Mouse (Mus musculus) ES-CJ7 (cell line): ENCODE measurements at regions not wholly inside any gene's neighbourhood (a gene's known extent, or its start where the extent isn't known, plus 50 kb on each side); places are given as distances from the start of the nearest gene placed in this dataset.

Experiments
- DNase-seq: peaks from one replicate; pipeline ENCODE4 v3.0.0; 2011; ENCODE audit warnings: low read depth, low spot score

DNA sequence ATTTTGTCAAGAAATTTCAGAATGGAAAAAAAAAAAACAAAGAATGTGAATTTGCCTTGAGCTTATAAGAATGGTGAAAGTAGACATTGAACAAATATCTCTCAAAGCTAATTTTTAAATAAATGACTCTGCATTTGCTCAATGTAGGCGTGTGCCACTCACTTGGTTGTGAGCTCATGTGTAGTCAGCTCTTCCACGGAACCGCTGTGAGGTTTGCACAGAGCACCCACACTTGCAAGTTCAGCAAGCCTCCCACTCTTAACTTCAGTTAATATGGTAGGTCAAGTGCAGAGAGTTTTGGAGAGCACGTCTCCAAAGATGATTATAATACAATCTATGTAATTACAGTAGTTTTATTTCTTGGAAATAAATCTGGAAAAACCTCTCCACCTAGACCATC lies 479.9 kb upstream of the Mef2c start:
- no peak for DNase-seq

DNA sequence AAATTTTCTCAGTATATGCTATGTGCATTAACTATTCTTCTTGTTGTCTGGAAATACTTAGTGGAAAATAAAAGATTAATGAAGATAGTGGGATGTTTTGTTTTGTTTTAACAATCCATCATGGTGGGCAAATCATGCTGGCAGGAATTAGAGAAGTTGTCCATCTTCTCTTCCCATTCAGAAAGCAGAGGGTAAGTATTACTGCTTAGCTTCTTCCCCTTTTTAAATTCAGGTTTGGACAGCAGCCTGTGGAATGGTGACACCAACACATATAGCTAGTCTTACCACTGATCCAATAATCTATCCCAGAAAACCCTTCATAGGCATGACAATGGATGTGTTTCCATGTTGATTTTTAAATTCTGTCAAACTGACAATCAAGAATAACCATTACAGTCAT lies 467.9 kb upstream of the Mef2c start:
- DNase-seq = no peak

DNA sequence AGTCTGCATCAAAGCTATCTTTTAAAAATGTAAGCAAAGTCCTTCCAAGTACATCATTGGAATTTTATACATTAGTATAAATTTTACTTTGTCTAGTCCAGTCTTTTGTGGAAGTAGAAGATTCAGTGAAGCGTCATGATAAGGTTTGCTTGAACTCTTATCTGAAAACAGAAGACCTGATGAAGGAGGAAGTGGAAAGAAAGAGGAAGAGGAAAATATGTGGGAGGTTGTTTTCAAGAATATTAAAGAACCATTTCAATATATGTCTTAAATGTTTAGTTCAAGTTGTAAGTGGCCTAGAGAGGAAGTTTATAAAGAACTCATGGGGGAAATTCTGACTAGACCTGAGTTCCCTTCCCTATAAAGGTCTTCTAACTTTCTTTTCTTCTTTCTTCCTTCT lies 462.3 kb upstream of the Mef2c start:
- no peak for DNase-seq

DNA sequence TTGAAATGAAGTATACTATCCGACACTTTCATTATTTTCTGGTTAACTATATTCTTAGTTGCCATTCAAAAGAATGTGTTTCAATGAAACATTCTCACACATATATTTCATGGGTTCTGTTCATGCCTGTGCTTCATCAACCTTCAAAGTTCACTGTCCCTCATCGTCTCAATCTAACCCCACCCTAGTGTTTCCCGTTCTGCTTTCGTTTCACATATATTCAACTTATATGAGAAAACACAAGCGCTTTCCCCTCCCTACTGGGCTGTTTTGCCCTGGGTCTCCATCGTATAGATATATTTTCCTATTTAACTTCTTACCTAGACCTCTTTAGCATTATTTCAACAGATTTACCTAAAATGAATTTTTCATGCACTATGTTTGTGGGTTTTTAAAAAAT lies 458.3 kb upstream of the Mef2c start:
- no peak for DNase-seq

DNA sequence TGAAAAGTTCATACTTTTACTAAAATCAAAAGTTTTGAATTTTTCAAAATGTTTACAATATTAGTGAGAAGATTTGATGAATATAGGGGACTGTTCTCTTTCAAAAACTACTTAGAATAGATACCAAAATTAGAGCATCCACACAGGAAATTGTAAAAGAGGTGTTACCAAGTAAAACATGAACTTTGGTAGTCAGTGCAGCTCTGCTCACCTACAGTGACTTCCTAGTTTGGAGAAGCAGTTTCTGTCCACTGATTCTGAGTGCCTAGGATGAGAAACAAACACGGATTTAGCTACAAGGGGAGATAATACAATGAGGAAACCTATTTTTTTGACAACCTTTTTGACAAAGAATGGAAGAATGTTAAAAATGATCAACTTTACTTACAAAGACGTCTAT lies 457.9 kb upstream of the Mef2c start:
- no peak for DNase-seq

DNA sequence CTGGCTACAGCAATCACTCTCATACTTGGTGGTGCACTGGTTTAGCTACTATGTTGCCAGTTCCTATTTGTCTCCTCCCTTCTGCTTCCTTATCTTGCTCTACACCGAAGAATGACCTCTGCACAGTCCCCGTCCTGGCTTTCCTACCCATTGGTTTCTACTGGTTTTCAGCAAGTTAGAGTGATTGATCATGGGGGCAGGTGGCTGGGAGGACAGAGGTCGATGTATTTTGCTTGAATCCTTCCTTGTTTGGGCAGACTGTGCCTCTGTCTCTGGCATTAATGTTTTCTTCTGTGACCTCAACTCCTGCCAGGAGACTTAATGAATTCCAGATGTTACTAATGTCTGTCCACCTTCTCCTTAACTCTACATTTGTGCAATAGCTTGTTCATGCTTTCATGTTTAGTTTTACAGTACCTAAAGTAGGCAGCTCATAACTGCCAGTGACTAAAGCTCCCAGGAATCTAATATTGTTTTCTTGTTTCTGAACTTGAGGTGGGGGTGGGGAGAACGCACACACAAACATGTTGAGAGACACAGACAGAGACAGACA lies 457.2 kb upstream of the Mef2c start:
- no peak for DNase-seq

DNA sequence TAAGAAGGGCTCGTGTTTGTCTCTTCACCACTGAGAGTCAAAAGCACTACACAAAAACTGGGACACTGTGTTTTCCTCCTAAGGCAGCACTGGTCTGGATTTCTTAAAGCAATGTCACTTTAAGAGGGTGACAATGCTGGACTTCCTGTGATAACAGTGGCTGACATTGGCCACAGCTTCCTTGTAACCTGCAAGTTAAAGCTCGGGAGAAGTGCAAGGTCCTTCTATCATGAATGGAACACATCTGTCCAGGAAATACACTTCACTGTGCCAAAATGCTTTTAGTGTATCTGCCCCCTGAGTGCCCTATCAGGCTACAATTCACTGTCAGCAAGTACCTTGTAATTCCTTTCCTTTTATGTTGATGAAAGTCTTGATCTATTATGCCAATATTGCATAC lies 448.0 kb upstream of the Mef2c start:
- DNase-seq = no peak

DNA sequence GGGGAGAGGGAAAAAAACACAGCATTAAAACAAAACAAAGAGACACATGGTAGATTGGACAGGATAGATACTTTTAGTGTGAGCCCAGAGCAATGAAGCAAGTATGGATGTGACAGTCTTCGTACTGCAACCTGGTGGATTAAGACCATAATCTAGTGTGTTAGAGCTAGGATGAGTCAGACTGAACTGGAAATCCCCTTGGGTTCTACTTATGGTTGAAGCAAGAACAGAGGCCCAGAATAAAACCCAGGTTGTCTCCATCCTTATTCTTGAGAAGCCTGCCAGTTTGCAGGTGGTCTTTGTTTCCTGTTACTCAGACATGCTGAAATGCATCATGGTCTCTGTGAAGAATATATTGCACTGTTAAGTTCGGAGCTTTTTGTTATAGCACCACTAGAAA lies 447.4 kb upstream of the Mef2c start:
- no peak for DNase-seq

DNA sequence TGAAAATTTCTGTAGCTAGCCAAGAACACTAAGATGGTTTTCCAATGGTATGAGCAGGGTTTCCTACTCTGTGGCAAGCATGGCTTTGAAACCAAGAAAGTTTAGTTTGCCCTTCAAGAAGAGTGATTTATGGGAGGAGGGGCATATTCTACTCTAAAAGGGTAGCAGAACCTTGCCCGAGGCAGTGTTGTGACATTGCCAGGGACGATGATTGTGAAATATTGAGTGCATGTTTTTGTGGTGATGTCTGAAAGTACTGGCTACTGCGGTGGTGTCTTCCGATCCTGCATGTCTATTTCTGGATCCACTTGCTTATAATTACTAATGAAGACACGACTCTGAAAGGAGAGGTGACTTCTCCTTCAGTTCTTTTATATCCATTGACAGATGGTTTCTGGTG lies 439.1 kb upstream of the Mef2c start:
- no peak for DNase-seq

DNA sequence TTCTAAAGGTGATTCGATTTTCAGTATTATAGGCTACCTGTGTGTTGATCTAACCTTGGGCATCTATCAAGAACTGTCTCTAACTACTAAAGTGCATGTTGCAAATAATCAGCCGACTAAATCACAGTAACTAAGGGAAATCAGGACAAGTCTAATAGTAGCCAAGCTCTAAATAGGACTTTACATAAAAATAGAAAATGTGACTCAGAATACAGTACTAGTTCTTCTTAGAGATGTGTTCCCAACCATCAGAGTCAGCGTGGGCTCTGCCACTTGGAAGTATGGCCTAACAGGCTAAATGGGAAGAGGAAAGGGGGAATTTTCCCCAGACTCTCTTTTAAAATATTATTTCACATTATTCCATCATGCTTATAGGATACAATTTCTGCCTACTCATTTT lies 438.6 kb upstream of the Mef2c start:
- no peak for DNase-seq

DNA sequence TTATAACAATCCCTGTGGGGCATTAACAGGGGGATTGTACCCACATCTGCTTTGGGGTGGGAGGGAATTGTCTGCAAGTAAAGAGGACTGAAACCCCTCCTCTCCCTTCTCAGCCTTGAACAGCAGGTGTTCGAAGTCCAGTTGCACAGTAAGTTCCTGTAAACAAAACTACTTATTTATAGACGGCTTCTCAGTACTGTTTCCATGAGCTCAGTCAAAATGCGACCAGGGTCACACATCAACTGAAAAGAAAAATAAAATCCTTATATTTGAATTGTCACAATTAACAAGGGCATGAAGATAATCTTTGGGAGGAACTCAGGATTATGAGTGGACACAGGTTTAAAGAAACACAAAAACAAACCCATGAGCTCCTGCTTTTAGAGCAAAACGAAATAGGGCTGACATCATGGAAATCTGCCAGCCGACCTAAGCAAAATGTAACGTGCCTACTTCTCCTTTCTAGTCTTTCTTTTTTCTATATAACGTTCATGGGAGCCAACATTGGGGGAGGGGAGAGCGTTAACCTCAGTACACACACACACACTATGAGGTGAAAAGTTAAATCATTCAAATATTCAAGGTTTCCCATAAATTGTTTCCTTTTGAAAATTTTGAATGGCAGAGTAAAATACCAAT lies 437.6 kb upstream of the Mef2c start:
- DNase-seq = no peak

DNA sequence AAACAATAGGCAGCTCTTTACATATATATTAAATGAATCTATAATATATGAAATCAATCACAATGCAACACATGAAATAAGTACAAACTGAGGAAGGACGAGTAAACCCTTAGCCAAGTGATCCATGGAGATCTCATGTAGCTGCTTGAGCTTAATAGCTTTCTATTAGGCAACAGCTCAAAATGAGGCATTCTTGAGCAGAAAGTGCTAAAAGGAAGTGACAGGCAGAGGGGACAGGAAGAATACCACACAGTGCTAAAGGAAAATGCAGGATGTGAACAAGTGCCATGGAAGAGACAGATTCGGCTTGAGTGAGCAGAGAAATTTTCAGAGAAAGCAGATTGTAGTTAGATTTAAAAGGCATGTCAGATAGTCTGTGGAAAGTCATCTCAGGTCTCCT lies 436.3 kb upstream of the Mef2c start:
- no peak for DNase-seq

DNA sequence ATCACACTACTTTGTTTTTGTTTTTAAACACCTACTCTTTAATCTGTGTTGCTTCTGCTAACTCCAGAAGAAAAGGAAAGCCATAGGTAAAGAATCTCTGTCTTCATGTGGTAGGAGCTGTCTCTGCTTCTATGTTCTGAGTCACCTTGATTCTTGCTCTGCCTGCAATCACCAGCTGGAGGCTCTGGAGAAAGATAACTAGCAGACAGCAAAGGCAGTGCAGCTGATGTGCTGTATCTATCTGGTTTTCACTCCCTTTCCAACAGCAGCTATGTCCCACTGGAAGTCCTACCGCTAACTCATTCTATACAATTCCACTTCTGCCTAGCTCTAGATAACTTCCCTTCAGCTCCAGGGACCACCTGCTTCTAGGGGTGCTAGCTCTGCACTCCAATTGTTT lies 435.2 kb upstream of the Mef2c start:
- DNase-seq = no peak

DNA sequence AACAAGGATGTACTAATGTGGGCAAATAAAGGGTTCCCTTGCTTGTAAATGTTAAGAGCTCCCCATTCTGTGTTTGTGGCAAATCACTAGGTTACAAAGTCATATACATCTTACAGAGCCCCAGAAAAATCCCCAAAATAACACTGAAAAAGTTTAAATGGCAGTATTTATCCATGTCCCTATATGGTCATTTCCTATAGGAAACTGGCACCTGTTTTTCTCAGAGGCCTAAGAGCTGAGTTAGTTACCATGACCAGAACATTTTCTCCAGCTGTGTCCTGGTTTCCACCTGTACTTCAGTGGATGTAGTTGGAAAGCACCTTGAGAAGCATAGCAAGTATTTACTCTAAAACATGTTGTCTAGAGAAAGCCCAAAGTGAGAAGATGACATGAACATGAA lies 434.5 kb upstream of the Mef2c start:
- DNase-seq = no peak

DNA sequence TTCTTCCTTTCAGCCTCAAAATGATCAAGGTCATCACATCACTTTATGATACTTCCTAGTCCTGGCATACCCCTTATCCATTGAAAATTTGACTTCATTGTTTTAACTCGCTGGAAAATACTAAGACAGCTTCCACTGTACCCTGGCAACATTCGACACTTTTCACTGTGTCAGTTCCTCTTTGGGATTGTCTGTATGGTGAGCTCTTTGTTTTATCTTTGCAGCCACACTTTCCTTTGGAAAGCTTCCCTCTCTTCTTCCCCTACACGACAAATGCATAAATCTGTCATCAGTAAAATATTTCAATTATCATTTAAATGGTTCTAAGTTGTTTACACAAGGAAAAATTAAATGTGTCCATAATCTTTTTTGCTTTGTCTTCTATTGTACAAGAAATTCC lies 431.8 kb upstream of the Mef2c start:
- DNase-seq = no peak

DNA sequence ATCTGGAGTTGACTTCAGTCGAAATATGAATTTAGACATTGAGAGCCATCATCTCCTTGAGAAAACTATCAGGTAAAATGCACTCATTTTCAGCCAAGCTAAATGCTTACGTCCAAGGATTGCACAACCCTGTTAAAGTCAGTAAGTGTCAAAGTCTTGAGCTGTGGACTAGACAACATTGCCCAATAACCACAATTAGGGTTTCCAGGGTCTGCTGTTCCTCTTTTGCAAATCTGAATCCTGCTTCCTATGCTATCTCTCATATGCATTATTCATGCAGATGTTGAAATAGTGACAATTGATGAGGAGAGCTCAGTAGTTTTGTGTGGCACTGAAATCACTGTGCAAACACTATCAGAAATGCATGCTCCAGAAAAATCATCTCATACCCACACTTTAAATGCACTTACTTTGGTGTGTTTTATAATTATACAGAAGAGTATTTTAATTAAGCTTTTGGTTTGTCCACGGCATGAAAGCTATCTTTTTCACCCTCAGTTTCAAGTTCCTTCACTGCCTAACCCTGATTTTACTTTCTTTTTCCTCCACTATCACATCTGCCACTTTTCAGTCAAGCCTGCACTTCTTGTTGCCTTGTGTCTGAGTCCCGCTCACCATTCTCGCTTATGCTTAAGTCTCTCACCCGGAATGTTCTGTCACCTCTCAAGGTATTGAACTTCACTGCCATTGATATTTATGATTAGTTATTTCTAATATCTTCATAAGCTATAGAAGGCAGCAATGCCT lies 429.4 kb upstream of the Mef2c start:
- DNase-seq = no peak

DNA sequence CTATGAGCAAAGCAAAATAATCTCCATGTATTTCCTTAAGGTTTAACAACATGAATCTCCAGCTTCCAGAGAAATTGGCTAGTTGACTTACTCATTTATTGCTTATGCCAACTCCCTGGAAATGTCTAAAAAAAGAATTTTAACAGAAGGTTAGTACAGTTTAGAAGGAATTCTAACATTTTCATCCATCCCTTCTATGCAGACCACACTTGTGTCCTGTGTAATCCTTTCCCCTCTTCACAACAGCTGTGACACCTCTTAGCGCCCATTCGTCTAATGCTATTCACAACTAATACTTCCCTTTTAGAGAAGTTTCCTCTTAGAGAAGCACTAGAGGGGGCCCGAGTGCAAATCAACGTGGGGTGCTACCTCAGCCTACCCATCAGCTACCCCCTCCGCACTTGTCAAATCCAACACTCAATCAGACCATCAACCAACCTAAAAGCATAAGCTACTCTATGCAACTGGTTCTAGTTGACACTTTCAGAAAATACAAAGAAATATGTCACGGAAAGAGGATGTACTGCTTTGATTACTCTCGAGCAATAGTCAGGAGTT lies 428.4 kb upstream of the Mef2c start:
- no peak for DNase-seq

DNA sequence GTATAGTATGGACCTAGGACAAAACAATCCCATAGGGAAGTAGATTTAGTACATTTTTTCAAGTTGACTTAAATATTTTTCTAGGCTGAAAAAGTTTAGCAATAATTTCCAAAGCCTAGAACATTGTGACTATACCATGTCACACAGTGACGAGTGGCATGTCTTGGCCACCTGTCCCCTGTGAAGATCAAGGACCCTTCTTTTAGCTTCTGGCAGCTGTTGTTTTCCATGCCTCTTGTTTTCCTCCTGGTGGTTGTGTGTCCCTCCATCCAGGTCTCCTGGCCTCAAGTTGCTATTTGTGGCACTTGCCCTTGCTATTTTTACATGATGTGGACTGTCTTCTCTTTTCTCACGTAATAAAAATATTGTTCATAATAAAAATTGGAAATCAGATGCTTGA lies 427.2 kb upstream of the Mef2c start:
- DNase-seq = no peak

DNA sequence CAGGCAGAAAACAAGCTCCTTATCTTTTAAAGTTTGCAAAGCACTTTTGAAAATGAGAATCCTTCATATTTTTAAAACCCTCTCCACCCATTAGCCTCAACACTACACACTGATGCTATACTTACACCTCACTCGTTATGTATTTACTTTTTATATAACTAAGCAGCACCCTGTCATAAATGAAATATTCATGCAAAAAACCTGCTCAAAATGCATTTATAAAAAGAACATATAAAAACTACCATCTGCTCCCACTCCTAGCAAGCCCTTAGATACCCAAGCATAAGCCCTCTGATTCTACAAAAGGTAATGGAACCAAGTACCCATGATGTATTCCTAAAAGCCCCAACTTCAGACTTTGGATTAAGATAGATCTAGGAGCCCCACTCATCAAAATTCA lies 426.7 kb upstream of the Mef2c start:
- no peak for DNase-seq

DNA sequence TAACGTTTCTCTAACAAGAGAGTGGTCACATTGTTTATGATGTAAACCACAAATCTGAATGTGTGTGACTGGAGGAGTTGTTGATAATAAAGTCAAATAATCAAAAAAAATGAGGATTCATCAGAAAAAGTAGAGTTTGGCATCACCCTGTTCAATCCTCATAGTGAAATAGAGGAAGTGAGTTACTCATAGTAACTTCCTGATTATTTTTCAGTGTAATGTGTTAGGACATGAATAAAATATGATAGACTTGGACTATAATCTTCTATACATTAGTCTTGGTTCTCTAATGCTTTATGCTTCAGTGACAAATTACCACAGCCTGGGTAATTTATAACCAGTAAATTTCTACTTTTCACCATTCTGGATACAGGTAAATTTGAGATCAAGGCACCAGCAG lies 424.5 kb upstream of the Mef2c start:
- no peak for DNase-seq

DNA sequence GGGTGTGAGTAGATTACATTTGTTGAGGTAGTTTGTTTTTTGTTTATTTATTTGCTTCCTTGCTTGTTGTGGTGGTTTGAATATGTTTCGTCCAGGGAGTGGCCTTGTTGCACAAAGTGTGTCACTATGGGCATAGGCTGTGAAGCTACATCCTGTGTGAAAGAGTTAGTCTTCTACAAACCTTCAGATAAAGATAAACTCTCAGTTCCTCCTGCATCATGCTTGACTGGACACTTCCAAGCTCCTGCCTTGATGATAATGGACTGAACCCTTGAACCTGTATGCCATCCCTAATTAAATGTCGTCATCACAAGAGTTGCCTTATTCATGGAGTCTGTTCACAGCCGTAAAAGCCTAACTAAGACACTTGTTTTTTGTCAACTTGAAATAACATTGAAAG lies 418.9 kb upstream of the Mef2c start:
- no peak for DNase-seq

DNA sequence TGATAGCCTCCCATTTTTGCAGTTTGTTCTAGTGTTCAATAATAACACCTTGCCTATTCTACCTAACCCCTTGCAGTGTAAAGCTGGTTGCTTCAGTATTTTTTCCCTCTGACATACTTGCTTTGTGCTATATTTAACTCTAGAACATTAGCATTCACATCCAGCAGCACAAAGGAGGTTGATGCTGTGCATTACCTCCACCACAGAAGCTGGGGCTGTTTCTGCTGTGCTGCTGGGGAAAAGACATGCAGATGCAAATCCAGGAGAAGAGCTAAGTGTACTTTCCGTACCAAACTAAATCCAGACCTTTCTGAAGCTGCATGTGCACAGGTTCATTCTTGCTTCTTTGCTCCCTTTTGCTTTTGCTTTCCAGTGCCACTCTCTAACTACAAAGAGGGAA lies 403.9 kb upstream of the Mef2c start:
- DNase-seq = no peak

DNA sequence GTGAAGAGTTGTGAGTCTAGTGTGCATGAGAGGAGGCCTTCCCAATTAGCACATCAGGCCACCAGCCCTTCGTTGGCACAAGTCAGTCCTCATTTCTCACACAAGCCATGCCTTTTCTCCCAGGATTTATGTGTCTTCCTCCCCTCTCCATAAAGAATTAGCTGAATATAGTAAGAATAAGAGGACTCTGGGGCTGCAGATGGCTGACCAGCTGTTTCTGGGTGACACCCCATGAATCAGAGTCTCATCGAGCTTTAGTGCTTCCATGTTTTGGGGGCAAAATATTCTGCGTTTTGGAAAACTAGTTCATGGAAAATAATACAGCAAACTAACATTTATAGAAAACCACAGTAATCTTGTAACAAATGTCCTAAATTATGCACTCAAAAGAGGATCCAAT lies 393.2 kb upstream of the Mef2c start:
- no peak for DNase-seq
